Mouse (Mus musculus): ENCODE measurements around the gene Arpin. TPM values are rescaled to one million over a fixed set of nuclear protein-coding genes. Genes with fewer than 3 reads are reported as not detected.
A peak's percentile ranks its signal among the peaks of the same experiment; 100 is the strongest.

Gene Arpin
- polyA plus RNA-seq, 1 experiment from 2014 or later, result 38.1 TPM

- H3K9me3 ChIP-seq (replicated peaks; ENCODE audit: control insufficient read depth, low read length), result no peaks in the 10 kb centered on the region
- H3K9ac ChIP-seq (ENCODE audit: low read length), result no peak overlapping the region
- no peak for ATAC-seq (ENCODE audit: insufficient read depth, low FRiP score)
- no peaks in the 10 kb centered on the region for H3K27me3 ChIP-seq (ENCODE audit: control insufficient read depth, insufficient read depth, low read length)
- H3K36me3 ChIP-seq (ENCODE audit: control insufficient read depth, insufficient read depth, low read length), result no peaks in the 10 kb centered on the region; the same call in 1 of the 2 replicates
- no peak overlapping the region for H3K4me2 ChIP-seq (ENCODE audit: low read depth, low read length)
- 64% methylated on average over 6 of the region's 6 CpGs for WGBS
- H3K4me1 ChIP-seq (ENCODE audit: control insufficient read depth, insufficient read depth, low read length), result peaks cover 3% of the 10 kb centered on the region; the same call in 1 of the 2 replicates
- peak overlapping the region; percentile 29; the same call in 1 of the 2 replicates for H3K27ac ChIP-seq (ENCODE audit: low read length)
- no peak overlapping the region for H3K4me3 ChIP-seq (replicated peaks; ENCODE audit: low read length)
Observed at GRCm38 (mm10) chr7:79881901-79882300, 53.3 kb downstream of the Arpin start.

GRCm38 (mm10) chr7:79880998-79881397 lies 54.2 kb downstream of the Arpin start:
- no peaks in the 10 kb centered on the region for H3K9me3 ChIP-seq (replicated peaks; ENCODE audit: control insufficient read depth, low read length)
- 0 out of 2 replicates have a peak overlapping the region, but pooled peaks have one; percentile 29 for H3K27ac ChIP-seq (ENCODE audit: low read length)
- no peak overlapping the region for H3K4me2 ChIP-seq (ENCODE audit: low read depth, low read length)
- no peaks in the 10 kb centered on the region; the same call in 1 of the 2 replicates for H3K36me3 ChIP-seq (ENCODE audit: control insufficient read depth, insufficient read depth, low read length)
- 0 out of 2 replicates have a peak overlapping the region, but pooled peaks have one; percentile 2 for H3K9ac ChIP-seq (ENCODE audit: low read length)
- 0 out of 2 replicates have a peak, but pooled peaks have one; percentile 25 for ATAC-seq (ENCODE audit: insufficient read depth, low FRiP score)
- 38% methylated on average over 3 of the region's 3 CpGs for WGBS
- H3K4me3 ChIP-seq (replicated peaks; ENCODE audit: low read length), result no peak overlapping the region
- peaks cover 3% of the 10 kb centered on the region; the same call in 1 of the 2 replicates for H3K4me1 ChIP-seq (ENCODE audit: control insufficient read depth, insufficient read depth, low read length)
- H3K27me3 ChIP-seq (ENCODE audit: control insufficient read depth, insufficient read depth, low read length), result no peaks in the 10 kb centered on the region

GRCm38 (mm10) chr7:79880033-79880432 lies 55.1 kb downstream of the Arpin start:
- 84% methylated on average over 6 of the region's 6 CpGs for WGBS
- ATAC-seq (ENCODE audit: insufficient read depth, low FRiP score), result 0 out of 2 replicates have a peak, but pooled peaks have one; percentile 39
- no peak overlapping the region for H3K4me3 ChIP-seq (replicated peaks; ENCODE audit: low read length)
- no peak overlapping the region for H3K4me2 ChIP-seq (ENCODE audit: low read depth, low read length)
- H3K27me3 ChIP-seq (ENCODE audit: control insufficient read depth, insufficient read depth, low read length), result no peaks in the 10 kb centered on the region
- no peak overlapping the region for H3K9ac ChIP-seq (ENCODE audit: low read length)
- no peaks in the 10 kb centered on the region for H3K9me3 ChIP-seq (replicated peaks; ENCODE audit: control insufficient read depth, low read length)
- no peaks in the 10 kb centered on the region; the same call in 1 of the 2 replicates for H3K36me3 ChIP-seq (ENCODE audit: control insufficient read depth, insufficient read depth, low read length)
- H3K27ac ChIP-seq (ENCODE audit: low read length), result no peak overlapping the region
- H3K4me1 ChIP-seq (ENCODE audit: control insufficient read depth, insufficient read depth, low read length), result peaks cover 3% of the 10 kb centered on the region; the same call in 1 of the 2 replicates

GRCm38 (mm10) chr7:79878455-79879025 lies 56.6 kb downstream of the Arpin start:
- no peaks in the 10 kb centered on the region for H3K27me3 ChIP-seq (ENCODE audit: control insufficient read depth, insufficient read depth, low read length)
- no peak overlapping the region for H3K27ac ChIP-seq (ENCODE audit: low read length)
- H3K36me3 ChIP-seq (ENCODE audit: control insufficient read depth, insufficient read depth, low read length), result no peaks in the 10 kb centered on the region; the same call in 1 of the 2 replicates
- H3K9me3 ChIP-seq (replicated peaks; ENCODE audit: control insufficient read depth, low read length), result no peaks in the 10 kb centered on the region
- no peak overlapping the region for H3K4me2 ChIP-seq (ENCODE audit: low read depth, low read length)
- H3K4me1 ChIP-seq (ENCODE audit: control insufficient read depth, insufficient read depth, low read length), result peaks cover 3% of the 10 kb centered on the region; the same call in 1 of the 2 replicates
- WGBS, result 52% methylated on average over 2 of the region's 2 CpGs
- H3K9ac ChIP-seq (ENCODE audit: low read length), result no peak overlapping the region
- no peak overlapping the region for H3K4me3 ChIP-seq (replicated peaks; ENCODE audit: low read length)
- ATAC-seq (ENCODE audit: insufficient read depth, low FRiP score), result no peak

Small RNA genes lying within 50 kb of the gene (microRNA-seq; reads per million reads assigned to microRNA genes)
- not detected for gene Gm24541

Other genes starting within 250 kb of the Arpin start
- gene Kif7, start 219.6 kb downstream of the Arpin start, polyA plus RNA-seq (2015; fragmentation: Nextera tagmentation; extraction: Ambion mirVana), result 2.1 and 2.9 TPM in 2 replicates
- not detected in 2 replicates for gene Plin1, start 202.5 kb downstream of the Arpin start, polyA plus RNA-seq (2015; fragmentation: Nextera tagmentation; extraction: Ambion mirVana)
- 11.5 and 11.9 TPM in 2 replicates for gene Pex11a, start 192.2 kb downstream of the Arpin start, polyA plus RNA-seq (2015; fragmentation: Nextera tagmentation; extraction: Ambion mirVana)
- 0.25 and 0.47 TPM in 2 replicates for gene Wdr93, start 192.2 kb downstream of the Arpin start, polyA plus RNA-seq (2015; fragmentation: Nextera tagmentation; extraction: Ambion mirVana)
- 0.17 TPM in 1 of 2 replicates, not detected in the other for gene Mesp1, start 141.6 kb downstream of the Arpin start, polyA plus RNA-seq (2015; fragmentation: Nextera tagmentation; extraction: Ambion mirVana)
- 1.3 TPM in 2 replicates for gene Mesp2, start 124.6 kb downstream of the Arpin start, polyA plus RNA-seq (2015; fragmentation: Nextera tagmentation; extraction: Ambion mirVana)
- 54.7 and 59.3 TPM in 2 replicates for gene Anpep, start 74.3 kb downstream of the Arpin start, polyA plus RNA-seq (2015; fragmentation: Nextera tagmentation; extraction: Ambion mirVana)
- gene Ap3s2, start 14.7 kb downstream of the Arpin start, polyA plus RNA-seq (2015; fragmentation: Nextera tagmentation; extraction: Ambion mirVana), result 23.9 and 26.4 TPM in 2 replicates
- 14.3 and 16.7 TPM in 2 replicates for gene Zfp710, start 89.5 kb upstream of the Arpin start, polyA plus RNA-seq (2015; fragmentation: Nextera tagmentation; extraction: Ambion mirVana)
- gene Idh2, start 180.0 kb upstream of the Arpin start, polyA plus RNA-seq (2015; fragmentation: Nextera tagmentation; extraction: Ambion mirVana), result 606 and 633 TPM in 2 replicates

Data from stomach, embryonic 16.5 days (tissue).